ENCODE assay signal across 8 mouse cellular contexts in genomic region chr6:39557723-39558261, GRCm38 (mm10). TPM values are rescaled to one million over a fixed set of nuclear protein-coding genes. Genes with fewer than 3 reads are reported as not detected.
A peak's percentile ranks its signal among the peaks of the same experiment; 100 is the strongest.
DNase-seq lines count a peak whose midpoint lies in the region; TF ChIP-seq lines count a peak whose summit lies in the region.

Dennd2a (minus strand) TSS chr6:39557867.

- DNase-seq in R1 (ENCODE audit: low read depth, low spot score): peak; percentile 90
- DNase-seq in cerebellum, adult 9-10 months: peak; percentile 68
- peak; percentile 61 to 86 for DNase-seq in frontal cortex, adult 2 months (ENCODE audit: extremely low spot score in 1 of 2, low spot score in 1 of 2)
- DNase-seq in heart, postnatal 36 days: peak; percentile 75 to 85
- DNase-seq in layer of hippocampus, adult 9-10 months (ENCODE audit: low spot score): peak; percentile 39
- peak; percentile 48 for DNase-seq in lung, adult 2 months
- DNase-seq in ovary, postnatal 14 days (ENCODE audit: low spot score): peak; percentile 74
- DNase-seq in urinary bladder, postnatal 4 days (ENCODE audit: low spot score in 2 of 2): peak; percentile 80 to 86

- peaks cover 3% of the 10 kb centered on the region; the same call in 1 of the 2 replicates for H3K4me1 ChIP-seq in lung, adult 2 months (ENCODE audit: control insufficient read depth, insufficient read depth, low read length)

- 2% methylated on average over 47 of the region's 50 CpGs for WGBS in lung, adult 2 months

- TF ChIP-seq CTCF in lung, adult 2 months (IDR thresholded peaks at IDR 0.05; ENCODE audit: insufficient read depth, low read length): no peak

- TF ChIP-seq POLR2A in lung, adult 2 months (IDR thresholded peaks at IDR 0.05; ENCODE audit: borderline replicate concordance, extremely low read depth, low read depth, low read length): no peak

- H3K4me3 ChIP-seq in lung, adult 2 months (replicated peaks; ENCODE audit: extremely low read depth, low read depth, low read length): peak within 1 kb of the TSS; percentile 70

- intact Hi-C loops in heart, postnatal 36 days (cut with DNase I): loop anchor here (5.0 kb wide), 1 partner anchor 40 kb away; no protein-coding TSS in a partner anchor

RNA-seq across cellular contexts. Expression of gene Dennd2a, which starts in this region (rescaled TPM):
- polyA plus RNA-seq in frontal cortex, adult 2 months (2012; rRNA removed): 21.6 and 24.8 TPM in 2 replicates
- total RNA-seq in heart, postnatal 36 days (2021): 1 to 10 TPM; 6.8 to 7.4 TPM
- 21.3 and 22.9 TPM in 2 replicates for polyA plus RNA-seq in lung, adult 2 months (2012; rRNA removed)

Comparison
In these comparisons a context has a peak if more than half of its experiments do, and no peak if none do; other contexts are left out.
1. Peak in every context shown above with its lines: DNase-seq and H3K4me3 ChIP-seq.
2. DNase-seq: peak in every context shown above with its lines; median percentile 90 in R1; 83 in urinary bladder, postnatal 4 days; 80 in heart, postnatal 36 days; 74 in ovary, postnatal 14 days; 74 in frontal cortex, adult 2 months; 68 in cerebellum, adult 9-10 months; 48 in lung, adult 2 months; 39 in layer of hippocampus, adult 9-10 months.